Mouse (Mus musculus) kidney, postnatal 0 days (tissue): ENCODE results near the gene Prcc. TPM values are rescaled to one million over a fixed set of nuclear protein-coding genes. Genes with fewer than 3 reads are reported as not detected.

ENCODE experiments used
- ATAC-seq: fragments of 200-750 bp; cut with Nextera tagmentation; replicated peaks from 2 replicates; pipeline ENCODE4 v1.8.0; 2017; ENCODE audit warnings: low read depth, moderate number of reproducible peaks, moderate TSS enrichment, moderate library complexity; ENCODE audit not compliant: low FRiP score
- DNase-seq: peaks from one replicate; pipeline ENCODE4 v3.0.0-alpha.2; 2016; ENCODE audit warnings: low spot score
- H3K27ac ChIP-seq: fragments of 300-500 bp; sonication (generic); 2 replicates; pipeline ENCODE4 v1.5.1; 2014; ENCODE audit warnings: mild to moderate bottlenecking
- H3K27me3 ChIP-seq: fragments of 300-500 bp; sonication (generic); 2 replicates; pipeline ENCODE4 v1.6.1; 2014; ENCODE audit warnings: low read length, mixed read lengths; ENCODE audit not compliant: insufficient read depth
- H3K36me3 ChIP-seq: fragments of 300-500 bp; sonication (generic); 2 replicates; pipeline ENCODE4 v1.6.1; 2014; ENCODE audit warnings: low read length, mixed read lengths; ENCODE audit not compliant: insufficient read depth
- H3K4me1 ChIP-seq: fragments of 300-500 bp; sonication (generic); replicated peaks from 2 replicates; pipeline ENCODE4 v1.6.1; 2014; ENCODE audit warnings: antibody characterized with exemption, low read length, mixed read lengths; ENCODE audit not compliant: insufficient read depth
- H3K4me2 ChIP-seq: fragments of 300-500 bp; sonication (generic); 2 replicates; pipeline ENCODE4 v1.6.1; 2014; ENCODE audit warnings: mild to moderate bottlenecking, low read length, moderate library complexity, mixed read lengths
- H3K4me3 ChIP-seq: fragments of 300-500 bp; sonication (generic); replicated peaks from 2 replicates; pipeline ENCODE4 v1.5.1; 2014; ENCODE audit warnings: low read depth, low read length
- H3K9ac ChIP-seq: fragments of 300-500 bp; sonication (generic); 2 replicates; pipeline ENCODE4 v1.6.1; 2014; ENCODE audit warnings: low read depth, low read length
- H3K9me3 ChIP-seq: fragments of 300-500 bp; sonication (generic); replicated peaks from 2 replicates; pipeline ENCODE4 v1.6.1; 2016; ENCODE audit warnings: low read length, inconsistent platforms, mixed read lengths
- CTCF ChIP-seq: IDR thresholded peaks from 2 replicates; pipeline ENCODE4 v1.5.1; 2016; ENCODE audit warnings: antibody characterized with exemption, low read depth, mild to moderate bottlenecking, moderate library complexity
- WGBS: fragments of 180-500 bp; shearing (Covaris S2); extraction: QIAGEN DNeasy Blood & Tissue Kit; methylation state at CpG from one replicate; pipeline ENCODE4 v1.1.7; 2014; 5-methylcytosine and 5-hydroxymethylcytosine counted together
- polyA plus RNA-seq: library from polyadenylated mRNA; unstranded; fragments of >200 nt; fragmentation: Nextera tagmentation; extraction: Ambion mirVana; gene quantifications from 2 replicates; pipeline ENCODE4 v1.2.1, GENCODE M21; 2015

Gene Prcc
- polyA plus RNA-seq, 1 experiment from 2014 or later, result 15.1 TPM

DNA sequence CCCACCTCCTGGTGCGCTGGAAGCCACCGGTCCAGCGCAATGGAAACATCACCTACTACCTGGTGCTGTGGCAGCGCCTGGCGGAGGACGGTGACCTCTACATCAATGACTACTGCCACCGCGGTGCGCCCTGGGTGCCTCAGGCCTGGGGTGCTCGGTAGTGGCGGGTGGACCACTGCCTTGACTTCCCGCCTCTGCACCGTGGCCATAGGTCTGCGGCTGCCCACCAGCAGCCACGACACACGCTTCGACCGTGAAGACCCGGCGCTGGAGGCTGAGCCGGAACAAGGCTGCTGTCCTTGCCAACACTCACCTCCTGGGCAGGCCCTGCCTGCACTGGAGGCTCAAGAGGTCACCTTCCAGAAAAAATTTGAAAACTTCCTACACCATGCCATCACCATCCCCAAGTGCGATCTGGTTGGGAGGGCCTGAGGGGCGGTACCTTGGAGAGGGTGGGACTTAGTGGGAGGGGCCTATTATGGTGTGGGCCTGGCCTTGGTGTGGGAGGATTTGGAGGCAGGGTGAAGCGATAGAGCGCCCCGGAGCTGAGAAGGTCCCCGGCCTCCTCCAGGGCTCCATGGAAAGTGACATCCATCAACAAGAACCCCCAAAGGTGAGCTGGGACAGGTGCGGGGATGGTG lies 76.0 kb downstream of the Prcc start:
- whole genome bisulfite sequencing, result 8% methylated on average over 28 of the region's 28 CpGs
- H3K27me3 ChIP-seq, result peaks cover 35% of the 10 kb centered on the region
- H3K4me2 ChIP-seq, result peak overlapping the region; percentile 46
- 0 out of 2 replicates have a peak overlapping the region, but pooled peaks have one; percentile 8 for H3K9ac ChIP-seq
- no peak overlapping the region for H3K27ac ChIP-seq
- no peak for TF ChIP-seq CTCF
- H3K9me3 ChIP-seq, result no peaks in the 10 kb centered on the region
- DNase-seq (peak; percentile 50), ATAC-seq (peak; percentile 78)
- H3K4me3 ChIP-seq, result 0 out of 2 replicates have a peak overlapping the region, but pooled peaks have one; percentile 10
- H3K36me3 ChIP-seq, result no peaks in the 10 kb centered on the region
- H3K4me1 ChIP-seq, result peaks cover 4% of the 10 kb centered on the region; the same call in 1 of the 2 replicates

Other genes with a start within 250 kb of the Prcc start
- gene Lrrc71, start 137.0 kb downstream of the Prcc start, polyA plus RNA-seq, result 0.37 and 0.45 TPM in 2 replicates
- gene Ntrk1, start 90.4 kb downstream of the Prcc start, polyA plus RNA-seq, result 2.1 and 2.3 TPM in 2 replicates
- 1.9 and 2.3 TPM in 2 replicates for gene Insrr, start 88.7 kb downstream of the Prcc start, polyA plus RNA-seq
- 31.6 and 35.4 TPM in 2 replicates for gene Pear1, start 61.3 kb downstream of the Prcc start, polyA plus RNA-seq
- gene Sh2d2a, start 38.9 kb downstream of the Prcc start, polyA plus RNA-seq, result 0.11 TPM in 1 of 2 replicates, not detected in the other
- 193 and 200 TPM in 2 replicates for gene Hdgf, start 20.7 kb upstream of the Prcc start, polyA plus RNA-seq
- 87.2 and 88.1 TPM in 2 replicates for gene Mrpl24, start 33.9 kb upstream of the Prcc start, polyA plus RNA-seq
- gene Isg20l2, start 44.7 kb upstream of the Prcc start, polyA plus RNA-seq, result 40.4 and 42.1 TPM in 2 replicates
- 12.1 and 12.3 TPM in 2 replicates for gene Rrnad1, start 45.1 kb upstream of the Prcc start, polyA plus RNA-seq
- 20.1 and 20.9 TPM in 2 replicates for gene Crabp2, start 63.1 kb upstream of the Prcc start, polyA plus RNA-seq
- 24.6 and 28.9 TPM in 2 replicates for gene Nes, start 85.5 kb upstream of the Prcc start, polyA plus RNA-seq
- 0.14 TPM in 1 of 2 replicates, not detected in the other for gene Bcan, start 114.6 kb upstream of the Prcc start, polyA plus RNA-seq
- 0.13 and 0.17 TPM in 2 replicates for gene Hapln2, start 142.0 kb upstream of the Prcc start, polyA plus RNA-seq
- 24.8 and 26.3 TPM in 2 replicates for gene Gpatch4, start 157.5 kb upstream of the Prcc start, polyA plus RNA-seq
- 161 and 173 TPM in 2 replicates for gene Naxe, start 172.9 kb upstream of the Prcc start, polyA plus RNA-seq
- not detected in 2 replicates for gene Ttc24, start 192.7 kb upstream of the Prcc start, polyA plus RNA-seq
- 6.8 and 8.2 TPM in 2 replicates for gene Iqgap3, start 196.4 kb upstream of the Prcc start, polyA plus RNA-seq